Mouse (Mus musculus) MEL (cell line): ENCODE results near the gene Hectd1. TPM values are rescaled to one million over a fixed set of nuclear protein-coding genes. Genes with fewer than 3 reads are reported as not detected.

Experiments used
- DNase-seq: peaks from one replicate; pipeline ENCODE4 v3.0.0; 2011; ENCODE audit warnings: low read depth, low spot score
- H3K27ac ChIP-seq: 2 replicates; pipeline ENCODE4 v1.5.1; 2012; ENCODE audit warnings: low read depth, mild to moderate bottlenecking, control low read depth, low read length, moderate library complexity; ENCODE audit not compliant: control insufficient read depth
- H3K27me3 ChIP-seq, 2 experiments: fragments of 150-350 bp in 1 of 2; sonication (generic) in 1 of 2; 2 replicates each; pipeline ENCODE4 v1.6.1; 2012; ENCODE audit warnings: low read length in 2 of 2, mild to moderate bottlenecking in 2 of 2, improper control_type of control experiment in 1 of 2, moderate library complexity in 1 of 2; ENCODE audit not compliant: insufficient read depth in 2 of 2, control insufficient read depth in 1 of 2
- H3K36me3 ChIP-seq, 2 experiments: 2 replicates each; pipeline ENCODE4 v1.6.1; 2012 to 2014; ENCODE audit warnings: low read length in 2 of 2, improper control_type of control experiment in 1 of 2, inconsistent platforms in 1 of 2, mild to moderate bottlenecking in 1 of 2; ENCODE audit not compliant: insufficient read depth in 2 of 2, control insufficient read depth in 1 of 2
- H3K4me1 ChIP-seq, 2 experiments: fragments of 150-350 bp in 1 of 2; sonication (generic) in 1 of 2; 2 replicates each; pipeline ENCODE4 v1.6.1; 2012; ENCODE audit warnings: low read length in 2 of 2, improper control_type of control experiment in 1 of 2, mild to moderate bottlenecking in 1 of 2; ENCODE audit not compliant: insufficient read depth in 2 of 2, control insufficient read depth in 1 of 2
- H3K4me3 ChIP-seq, 2 experiments: fragments of 150-350 bp in 1 of 2; sonication (generic) in 1 of 2; 2 replicates each; pipeline ENCODE4 v1.5.1; 2012; ENCODE audit warnings: low read depth in 2 of 2, low read length in 2 of 2, mild to moderate bottlenecking in 2 of 2, moderate library complexity in 2 of 2, control low read depth in 1 of 2, improper control_type of control experiment in 1 of 2; ENCODE audit not compliant: control insufficient read depth in 1 of 2, insufficient read depth in 1 of 2
- H3K79me2 ChIP-seq: 2 replicates; pipeline ENCODE4 v1.6.1; 2012; ENCODE audit warnings: mild to moderate bottlenecking, low read length, moderate library complexity; ENCODE audit not compliant: control insufficient read depth, poor library complexity, insufficient read depth
- H3K9ac ChIP-seq: 2 replicates; pipeline ENCODE4 v1.6.1; 2012; ENCODE audit warnings: low read depth, mild to moderate bottlenecking, control low read depth, low read length, moderate library complexity; ENCODE audit not compliant: control insufficient read depth, poor library complexity, severe bottlenecking
- H3K9me3 ChIP-seq: fragments of 150-350 bp; sonication (generic); replicated peaks from 2 replicates; pipeline ENCODE4 v1.6.1; 2012; ENCODE audit warnings: mild to moderate bottlenecking, low read length, improper control_type of control experiment, moderate library complexity; ENCODE audit not compliant: insufficient read depth
- CHD2 ChIP-seq: IDR thresholded peaks from 2 replicates; pipeline ENCODE4 v1.6.1; 2011; ENCODE audit warnings: low read length, improper control_type of control experiment
- E2F4 ChIP-seq: IDR thresholded peaks from 2 replicates; pipeline ENCODE4 v1.6.1; 2011; ENCODE audit warnings: low read depth, low read length, improper control_type of control experiment, borderline replicate concordance
- ELF1 ChIP-seq: IDR thresholded peaks from 2 replicates; pipeline ENCODE4 v1.6.1; 2014; ENCODE audit warnings: low read depth, mild to moderate bottlenecking, inconsistent platforms, low read length, improper control_type of control experiment, moderate library complexity
- EP300 ChIP-seq, 2 experiments: IDR thresholded peaks; 2 replicates each; pipeline ENCODE4 v1.6.1; 2011; ENCODE audit warnings: improper control_type of control experiment in 2 of 2, low read length in 2 of 2, low read depth in 1 of 2, mild to moderate bottlenecking in 1 of 2
- ETS1 ChIP-seq: IDR thresholded peaks from 2 replicates; pipeline ENCODE4 v1.6.1; 2012; ENCODE audit warnings: low read depth, mild to moderate bottlenecking, inconsistent platforms, low read length, improper control_type of control experiment, moderate library complexity
- GATA1 ChIP-seq: IDR thresholded peaks from 2 replicates; pipeline ENCODE4 v1.6.1; 2011; ENCODE audit warnings: low read depth, low read length, improper control_type of control experiment
- HCFC1 ChIP-seq: IDR thresholded peaks from 2 replicates; pipeline ENCODE4 v1.6.1; 2012; ENCODE audit warnings: low read depth, mild to moderate bottlenecking, inconsistent platforms, low read length, improper control_type of control experiment, moderate library complexity
- JUND ChIP-seq: IDR thresholded peaks from 2 replicates; pipeline ENCODE4 v1.6.1; 2011; ENCODE audit warnings: low read depth, mild to moderate bottlenecking, improper control_type of control experiment, low read length
- KAT2A ChIP-seq: conservative IDR thresholded peaks from 2 replicates; pipeline ENCODE4 v1.6.1; 2012; ENCODE audit warnings: low read depth, low read length, improper control_type of control experiment, inconsistent platforms
- MAFK ChIP-seq: IDR thresholded peaks from 2 replicates; pipeline ENCODE4 v1.6.1; 2011; ENCODE audit warnings: low read depth, mild to moderate bottlenecking, low read length, improper control_type of control experiment, borderline replicate concordance
- MAZ ChIP-seq: IDR thresholded peaks from 2 replicates; pipeline ENCODE4 v1.6.1; 2012; ENCODE audit warnings: low read depth, mild to moderate bottlenecking, inconsistent platforms, low read length, improper control_type of control experiment
- MYB ChIP-seq: IDR thresholded peaks from 2 replicates; pipeline ENCODE4 v1.6.1; 2011; ENCODE audit warnings: mild to moderate bottlenecking, low read depth, low read length, improper control_type of control experiment
- POLR2A ChIP-seq, 2 experiments: IDR thresholded peaks; 2 replicates each; pipeline ENCODE4 v1.6.1; 2011 to 2012; ENCODE audit warnings: low read length in 2 of 2, mild to moderate bottlenecking in 2 of 2, control low read depth in 1 of 2, improper control_type of control experiment in 1 of 2, low read depth in 1 of 2, moderate library complexity in 1 of 2; ENCODE audit not compliant: control insufficient read depth in 1 of 2, insufficient read depth in 1 of 2, poor library complexity in 1 of 2
- POLR2AphosphoS2 ChIP-seq: IDR thresholded peaks from 2 replicates; pipeline ENCODE4 v1.6.1; 2011; ENCODE audit warnings: low read length, improper control_type of control experiment
- POLR2AphosphoS5 ChIP-seq: IDR thresholded peaks from 2 replicates; pipeline ENCODE4 v1.6.1; 2012; ENCODE audit warnings: low read depth, borderline replicate concordance, mild to moderate bottlenecking, inconsistent platforms, low read length, moderate library complexity, mixed read lengths
- UBTF ChIP-seq: IDR thresholded peaks from 2 replicates; pipeline ENCODE4 v1.6.1; 2012; ENCODE audit warnings: low read depth, mild to moderate bottlenecking, inconsistent platforms, low read length, improper control_type of control experiment, moderate library complexity, borderline replicate concordance; ENCODE audit not compliant: insufficient read depth
- ZC3H11A ChIP-seq: IDR thresholded peaks from 2 replicates; pipeline ENCODE4 v1.6.1; 2012; ENCODE audit warnings: low read depth, mild to moderate bottlenecking, inconsistent platforms, low read length, improper control_type of control experiment
- ZMIZ1 ChIP-seq: IDR thresholded peaks from 2 replicates; pipeline ENCODE4 v1.6.1; 2012; ENCODE audit warnings: low read depth, mild to moderate bottlenecking, inconsistent platforms, low read length, improper control_type of control experiment, moderate library complexity
- polyA plus RNA-seq, 2 experiments: library from polyadenylated mRNA; stranded (reverse) in 1 of 2; unstranded in 1 of 2; fragments of >175 nt in 1 of 2; fragments of >200 nt in 1 of 2; gene quantifications; 2 replicates each; pipeline versions ENCODE4 v1.2.1 to v1.2.4; 2012; ENCODE audit warnings: low replicate concordance in 2 of 2, low read depth in 1 of 2; ENCODE audit not compliant: insufficient read length in 2 of 2, insufficient read depth in 1 of 2, missing spikeins in 1 of 2
- total RNA-seq: library from RNA; depleted of rRNA; stranded (reverse); fragments of 300-350 nt; gene quantifications from 2 replicates; pipeline ENCODE4 v1.2.3, GENCODE M21; 2012

Gene Hectd1
- total and polyA plus RNA-seq, 3 experiments = 55.2 to 248 (median 72.0) TPM

DNA sequence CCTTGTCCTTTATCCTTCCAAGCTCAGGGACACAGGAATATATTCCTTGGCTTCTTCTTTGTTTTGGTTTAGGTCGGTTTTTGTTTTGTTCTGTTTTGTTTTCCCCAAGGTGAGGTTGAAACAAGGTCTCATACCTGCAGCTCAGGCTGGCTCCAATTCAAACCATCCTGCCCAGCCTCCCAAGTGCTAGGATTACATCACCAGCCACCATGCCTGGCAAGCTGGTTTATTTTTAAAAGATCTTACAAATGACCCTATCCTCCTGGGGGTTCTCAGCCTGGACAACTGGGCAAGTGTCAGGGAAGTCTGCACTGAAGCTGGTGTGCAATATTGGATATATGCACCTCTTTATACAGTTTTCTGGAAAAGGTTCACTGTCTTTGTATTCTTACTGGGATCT, 116.7 kb downstream of the Hectd1 start:
- H3K9ac ChIP-seq = no peak overlapping the region
- H3K79me2 ChIP-seq = no peaks in the 10 kb centered on the region
- TF ChIP-seq ELF1 (no peak), KAT2A (no peak), UBTF (no peak), MYB (no peak), JUND (no peak), MAFK (no peak), CHD2 (no peak), EP300 (IDR thresholded peaks at IDR 0.05; ENCODE audit: low read depth in 1 of 2, low read length in 2 of 2) (no peak), POLR2A (IDR thresholded peaks at IDR 0.05; ENCODE audit: control insufficient read depth in 1 of 2, insufficient read depth in 1 of 2, low read depth in 1 of 2, low read length in 2 of 2, poor library complexity in 1 of 2) (no peak), POLR2AphosphoS2 (no peak), HCFC1 (no peak)
- H3K27me3 ChIP-seq = no peaks in the 10 kb centered on the region
- no peak overlapping the region for H3K4me3 ChIP-seq
- no peak for DNase-seq
- no peaks in the 10 kb centered on the region for H3K36me3 ChIP-seq
- no peak overlapping the region for H3K27ac ChIP-seq
- H3K4me1 ChIP-seq = peaks cover 0 to 6% of the 10 kb centered on the region in 2 experiments; a peak in 3 of 4 replicates
- H3K9me3 ChIP-seq = no peaks in the 10 kb centered on the region

DNA sequence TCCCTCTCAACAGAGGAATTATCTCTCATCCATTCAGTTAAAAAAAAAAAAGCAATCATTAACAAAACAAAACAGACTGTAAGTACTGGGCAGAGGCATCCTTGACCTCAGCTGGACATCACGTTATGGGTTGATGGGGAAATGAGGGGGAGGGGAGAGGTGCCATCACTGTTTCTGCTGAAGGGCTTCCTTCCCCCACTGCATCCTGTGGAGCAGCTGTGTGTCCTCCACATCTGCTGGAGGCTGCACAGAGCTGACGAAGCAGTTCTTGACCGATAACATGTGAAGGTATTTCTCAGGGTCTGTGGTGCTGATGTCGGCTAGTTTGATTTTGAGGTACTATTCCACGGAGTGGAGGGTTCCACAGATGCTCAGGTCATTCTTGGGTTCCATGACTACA, 119.2 kb downstream of the Hectd1 start:
- Histone ChIP-seq H3K4me1 (peaks cover 0 to 6% of the 10 kb centered on the region in 2 experiments; a peak in 3 of 4 replicates), H3K27ac (no peak overlapping the region), H3K9me3 (no peaks in the 10 kb centered on the region), H3K79me2 (no peaks in the 10 kb centered on the region), H3K4me3 (no peak overlapping the region), H3K36me3 (no peaks in the 10 kb centered on the region), H3K9ac (no peak overlapping the region), H3K27me3 (no peaks in the 10 kb centered on the region)
- TF ChIP-seq ETS1 (no peak), ZMIZ1 (no peak), ZC3H11A (no peak), MAZ (no peak), POLR2AphosphoS5 (no peak), GATA1 (no peak), POLR2A (IDR thresholded peaks at IDR 0.05; ENCODE audit: control insufficient read depth in 1 of 2, insufficient read depth in 1 of 2, low read depth in 1 of 2, low read length in 2 of 2, poor library complexity in 1 of 2) (no peak), MAFK (no peak), E2F4 (no peak)
- no peak for DNase-seq
